Comparison of ENCODE assay signal across 18 mouse cellular contexts in the genomic region with DNA sequence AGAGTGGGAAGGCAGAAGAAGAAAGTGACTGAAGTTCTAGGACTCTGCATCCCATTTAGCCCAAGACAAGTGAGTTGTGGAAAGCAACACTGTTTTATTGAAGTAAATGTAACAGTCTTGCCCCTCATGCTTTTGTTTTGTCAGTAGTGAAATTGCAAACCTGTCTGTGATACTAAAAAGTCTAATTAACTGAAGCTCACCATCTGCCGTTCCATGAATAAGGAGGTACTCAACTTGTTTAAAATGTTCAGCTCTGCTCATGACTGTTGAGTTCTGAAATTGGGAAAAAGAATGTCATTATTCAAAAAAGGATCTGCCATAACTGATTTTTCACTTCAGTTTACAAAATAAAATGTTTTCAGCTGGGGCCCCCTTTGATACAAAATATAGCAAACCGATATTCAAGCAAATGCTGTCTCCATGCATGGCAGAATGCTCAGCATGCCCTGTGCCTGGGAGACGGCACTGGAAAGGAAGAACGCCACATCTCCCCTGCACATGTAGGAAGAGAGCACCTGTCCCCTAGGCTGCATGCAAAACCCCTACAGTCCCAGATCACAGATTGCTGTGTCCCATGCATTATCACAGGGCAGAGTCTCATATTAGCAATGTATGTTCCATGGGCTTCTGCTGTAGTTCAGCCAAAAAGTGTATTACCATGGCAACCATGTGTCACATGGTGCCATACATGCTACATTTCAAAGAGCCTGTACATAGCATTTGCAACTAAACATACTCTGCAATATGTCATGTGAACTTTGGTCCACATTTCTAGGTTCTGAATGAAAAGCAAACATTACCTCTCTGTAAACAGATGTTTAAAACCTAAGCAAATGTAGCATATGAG.
DNase-seq lines count a peak whose midpoint lies in the region; ATAC-seq and TF ChIP-seq lines count a peak whose summit lies in the region.
"Had no signal": no experiment of that assay in that cellular context is flagged by ENCODE, and none has a peak within 500 bp of the region (broad histone marks: within the 10 kb centered on the region; RNA-seq: fewer than 3 reads in every experiment).

No protein-coding gene starts in this region.

- intact Hi-C loops in gastrocnemius, postnatal 14 days (cut with DNase I; ENCODE audit: low total_unique reads): no loop called here

- ATAC-seq in midbrain, postnatal 0 days (ENCODE audit: low FRiP score): peak; percentile 60; the same call in 1 of the 2 replicates
- no peak for ATAC-seq in megakaryocyte, adult 5-6 weeks (ENCODE audit: poor library complexity, severe bottlenecking)
- ATAC-seq: lung, postnatal 0 days had no signal

- no peak for TF ChIP-seq POLR2A in cortical plate, adult 2 months (IDR thresholded peaks at IDR 0.05; ENCODE audit: extremely low read depth, insufficient read depth, low read length)

- H3K4me2 ChIP-seq in midbrain, postnatal 0 days (ENCODE audit: low read depth, low read length, poor library complexity, severe bottlenecking): no peak overlapping the region
- H3K4me2 ChIP-seq: heart, embryonic 12.5 days; liver, embryonic 13.5 days had no signal

- no peak for TF ChIP-seq CTCF in layer of hippocampus, adult 2 months (conservative IDR thresholded peaks at IDR 0.05)
- no peak for TF ChIP-seq CTCF in midbrain, postnatal 0 days (IDR thresholded peaks at IDR 0.05)
- TF ChIP-seq CTCF in cortical plate, adult 2 months (IDR thresholded peaks at IDR 0.05; ENCODE audit: extremely low read depth, insufficient read depth, low read length): no peak

- no peak overlapping the region for H3K4me3 ChIP-seq in layer of hippocampus, adult 2 months
- H3K4me3 ChIP-seq in midbrain, postnatal 0 days (ENCODE audit: low read depth, low read length): no peak overlapping the region
- no peak overlapping the region for H3K4me3 ChIP-seq in midbrain, embryonic 10.5 days
- H3K4me3 ChIP-seq in cortical plate, adult 2 months (ENCODE audit: insufficient read depth, low read length): no peak overlapping the region
- H3K4me3 ChIP-seq: heart, embryonic 12.5 days; liver, embryonic 13.5 days had no signal

- no peaks in the 10 kb centered on the region for H3K4me1 ChIP-seq in midbrain, postnatal 0 days (ENCODE audit: insufficient read depth, low read length)
- H3K4me1 ChIP-seq in midbrain, embryonic 10.5 days: no peaks in the 10 kb centered on the region
- H3K4me1 ChIP-seq in cortical plate, adult 2 months (ENCODE audit: control insufficient read depth, insufficient read depth, low read length): no peaks in the 10 kb centered on the region; the same call in 1 of the 2 replicates
- H3K4me1 ChIP-seq: heart, embryonic 12.5 days; liver, embryonic 13.5 days had no signal

- 87% methylated on average over 4 of the region's 4 CpGs for WGBS in midbrain, postnatal 0 days
- WGBS in midbrain, embryonic 10.5 days: 90% methylated on average over 4 of the region's 4 CpGs

- H3K27ac ChIP-seq in layer of hippocampus, adult 2 months: peak overlapping the region; percentile 88
- H3K27ac ChIP-seq in midbrain, postnatal 0 days (ENCODE audit: low read depth, low read length): no peak overlapping the region
- no peak overlapping the region for H3K27ac ChIP-seq in midbrain, embryonic 10.5 days (replicated peaks)
- peak overlapping the region; percentile 41; the same call in 1 of the 2 replicates for H3K27ac ChIP-seq in cortical plate, adult 2 months (ENCODE audit: insufficient read depth, low read length)
- H3K27ac ChIP-seq: liver, embryonic 13.5 days had no signal

- no peaks in the 10 kb centered on the region for H3K27me3 ChIP-seq in midbrain, postnatal 0 days (ENCODE audit: insufficient read depth, low read length)
- no peaks in the 10 kb centered on the region; the same call in 1 of the 2 replicates for H3K27me3 ChIP-seq in midbrain, embryonic 10.5 days (ENCODE audit: low read depth, poor library complexity, severe bottlenecking)
- H3K27me3 ChIP-seq: heart, embryonic 12.5 days; liver, embryonic 13.5 days had no signal

- H3K9me3 ChIP-seq in midbrain, postnatal 0 days (ENCODE audit: low read length): no peaks in the 10 kb centered on the region
- H3K9me3 ChIP-seq in midbrain, embryonic 10.5 days (replicated peaks): no peaks in the 10 kb centered on the region
- H3K9me3 ChIP-seq: G1E; heart, embryonic 12.5 days; liver, embryonic 13.5 days had no signal

- no peak overlapping the region for H3K9ac ChIP-seq in midbrain, postnatal 0 days (replicated peaks; ENCODE audit: low read length, poor library complexity, severe bottlenecking)
- H3K9ac ChIP-seq: heart, embryonic 12.5 days; liver, embryonic 13.5 days had no signal

- H3K36me3 ChIP-seq in midbrain, postnatal 0 days (ENCODE audit: insufficient read depth, low read length): no peaks in the 10 kb centered on the region
- no peaks in the 10 kb centered on the region for H3K36me3 ChIP-seq in midbrain, embryonic 10.5 days
- H3K36me3 ChIP-seq: heart, embryonic 12.5 days; liver, embryonic 13.5 days had no signal

- peak in 1 of 2 experiments; percentile 71 for DNase-seq in layer of hippocampus, adult 2 months (ENCODE audit: low spot score in 2 of 2)
- no peak for DNase-seq in layer of hippocampus, postnatal 25 days (ENCODE audit: extremely low spot score in 1 of 2, low spot score in 1 of 2)
- peak; percentile 18 for DNase-seq in midbrain, postnatal 0 days (ENCODE audit: low spot score)
- no peak for DNase-seq in midbrain, embryonic 10.5 days (ENCODE audit: low spot score)
- no peak for DNase-seq in gastrocnemius, postnatal 14 days
- DNase-seq: cerebellum, adult 11-12 months; cerebellum, postnatal 36 days; kidney, adult 8-10 months; kidney, postnatal 25 days; layer of hippocampus, postnatal 36 days; left cerebral cortex, postnatal 4 days; liver, embryonic 13.5 days; thymus, adult 2 months had no signal

Comparison
In these comparisons a context has a peak if more than half of its experiments do, and no peak if none do; other contexts are left out.
1. H3K27ac ChIP-seq: peak in layer of hippocampus, adult 2 months (single experiment) and cortical plate, adult 2 months (single experiment); none in midbrain, postnatal 0 days (single experiment) and midbrain, embryonic 10.5 days (single experiment).